Mouse (Mus musculus) monocyte, adult 2 months (primary cell): ENCODE results near the gene Car4.

ENCODE experiments used
- DNase-seq, 2 experiments: peaks; one replicate each; pipeline ENCODE4 v3.0.0; 2022; ENCODE audit warnings: low spot score in 2 of 2, low read depth in 1 of 2

Gene Car4

DNA sequence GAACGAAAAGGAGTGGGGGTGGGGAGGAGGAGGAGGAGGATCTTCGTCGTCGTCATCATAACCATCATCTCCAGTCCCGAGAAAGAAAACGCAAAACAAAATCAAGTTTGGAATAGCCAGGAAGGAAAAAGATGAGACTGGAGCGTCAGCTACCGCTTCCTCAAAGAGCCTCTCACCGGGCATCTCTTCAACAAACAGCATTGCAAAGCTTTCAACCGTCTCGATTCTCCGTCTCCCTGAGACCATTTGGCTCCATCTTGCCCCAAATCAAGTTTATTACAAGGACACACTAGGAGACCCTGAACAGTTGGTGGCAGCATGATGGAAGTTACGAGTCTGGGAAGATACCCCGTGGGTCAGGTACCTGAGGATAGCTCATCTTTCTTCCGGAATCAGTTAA lies 415 bp upstream of the Car4 start:
- no peak for DNase-seq

DNA sequence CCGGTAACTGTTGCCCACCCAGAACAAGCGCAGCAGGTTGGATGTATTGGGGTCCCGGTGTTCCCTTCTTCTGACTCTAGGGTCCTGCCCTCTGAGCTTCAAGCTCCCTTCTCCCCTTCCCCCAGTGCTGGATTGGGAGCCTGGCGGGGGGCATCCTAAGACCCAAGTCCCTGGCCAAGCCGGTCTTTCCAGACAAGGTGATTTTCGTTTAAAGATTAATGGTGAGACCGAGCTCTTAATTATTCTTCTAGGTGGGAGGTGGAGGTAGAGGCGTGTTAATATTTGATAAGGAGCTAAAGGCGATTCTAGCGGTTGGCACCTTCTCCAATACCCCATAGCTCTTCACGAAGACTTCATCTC lies 665 bp downstream of the Car4 start:
- DNase-seq = no peak

DNA sequence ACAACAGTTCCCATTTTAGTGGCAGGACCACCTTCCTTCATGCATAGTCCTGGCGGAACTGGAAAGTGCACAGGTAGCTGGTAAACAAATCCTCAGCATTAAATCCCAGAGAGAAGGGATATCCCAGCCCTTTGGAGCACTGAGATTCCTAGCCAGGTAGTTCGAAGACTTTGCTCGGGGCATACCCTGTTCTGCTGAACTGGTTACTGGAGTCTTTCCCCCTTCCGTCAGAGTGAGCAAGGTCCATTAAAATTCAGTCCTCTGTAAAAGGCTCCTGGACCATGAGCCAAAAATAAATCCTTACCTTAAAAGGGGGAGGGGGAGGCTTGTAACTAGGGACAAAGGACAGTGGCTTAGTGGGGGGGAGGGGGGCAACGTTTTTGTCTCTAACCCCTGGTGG lies 1.6 kb downstream of the Car4 start:
- DNase-seq = no peak

DNA sequence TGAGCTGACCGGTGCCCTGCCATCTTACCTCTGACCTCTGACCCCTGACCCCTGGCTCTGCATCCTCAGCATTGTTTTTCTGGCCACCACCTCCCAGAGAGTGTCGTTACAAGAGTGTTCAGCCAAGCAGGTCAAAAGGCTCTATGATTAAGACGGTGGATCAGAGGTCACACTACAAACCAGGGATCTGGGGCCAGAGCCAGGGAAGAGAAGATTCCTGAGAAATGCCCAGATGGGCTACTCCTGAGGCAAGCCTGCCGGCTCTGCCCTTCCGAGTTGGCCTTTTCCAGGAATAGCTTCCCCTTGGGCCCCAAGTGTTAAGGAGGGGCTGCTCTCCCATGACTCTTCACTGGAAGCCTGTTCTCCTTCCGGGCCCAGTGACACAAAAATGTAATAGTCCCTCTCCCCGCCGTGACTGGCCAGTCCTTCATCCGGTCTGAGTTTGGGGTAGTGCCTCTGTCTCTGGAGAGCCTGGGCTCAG lies 2.2 kb downstream of the Car4 start:
- DNase-seq = no peak

- DNase-seq = no peak
These were observed 2.7 kb downstream of the Car4 start for GRCm38 (mm10) chr11:84960291-84960690.

- no peak for DNase-seq
These were observed 3.2 kb downstream of the Car4 start for GRCm38 (mm10) chr11:84960780-84961179.

- no peak for DNase-seq
These were observed 4.0 kb downstream of the Car4 start for GRCm38 (mm10) chr11:84961571-84961970.

DNA sequence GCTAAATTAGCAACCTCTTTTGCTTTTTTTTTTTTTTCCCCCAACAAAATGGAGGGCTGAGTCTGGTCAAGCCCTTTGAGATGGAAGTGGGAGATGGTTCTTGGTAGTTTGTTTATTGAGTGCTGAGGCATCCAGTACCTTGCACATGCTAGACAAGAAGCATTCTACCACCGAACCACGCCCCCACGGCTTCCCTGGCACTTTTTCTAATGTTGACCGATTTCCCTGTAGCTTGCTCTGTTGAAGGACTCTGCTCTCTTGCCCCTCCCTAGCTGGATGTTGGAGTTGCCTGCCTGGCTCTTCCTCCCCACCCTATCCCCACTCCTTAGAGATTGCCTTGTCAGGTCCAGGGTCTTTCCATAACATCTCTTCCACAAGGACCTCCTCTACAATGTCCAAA lies 5.0 kb downstream of the Car4 start:
- DNase-seq = no peak

DNA sequence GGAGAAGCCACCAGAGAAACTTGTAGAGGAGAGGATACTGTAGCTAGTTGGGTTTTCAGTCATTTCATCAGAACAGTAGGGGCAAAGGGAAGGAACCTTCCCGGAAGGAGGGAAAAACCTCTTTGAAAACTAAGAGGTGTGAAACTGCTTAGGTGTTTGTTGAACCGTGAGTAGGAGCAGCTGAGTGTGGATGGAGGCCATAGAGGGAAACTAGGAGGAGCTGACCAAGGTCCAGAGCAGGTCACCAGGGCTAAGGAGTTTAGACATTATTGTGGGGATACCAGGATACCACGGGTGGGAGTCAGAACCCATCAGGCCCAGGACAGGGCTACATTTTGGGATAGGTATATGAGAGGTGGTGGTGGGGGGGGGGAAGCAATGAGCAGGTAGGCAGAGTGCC lies 6.0 kb downstream of the Car4 start:
- no peak for DNase-seq

DNA sequence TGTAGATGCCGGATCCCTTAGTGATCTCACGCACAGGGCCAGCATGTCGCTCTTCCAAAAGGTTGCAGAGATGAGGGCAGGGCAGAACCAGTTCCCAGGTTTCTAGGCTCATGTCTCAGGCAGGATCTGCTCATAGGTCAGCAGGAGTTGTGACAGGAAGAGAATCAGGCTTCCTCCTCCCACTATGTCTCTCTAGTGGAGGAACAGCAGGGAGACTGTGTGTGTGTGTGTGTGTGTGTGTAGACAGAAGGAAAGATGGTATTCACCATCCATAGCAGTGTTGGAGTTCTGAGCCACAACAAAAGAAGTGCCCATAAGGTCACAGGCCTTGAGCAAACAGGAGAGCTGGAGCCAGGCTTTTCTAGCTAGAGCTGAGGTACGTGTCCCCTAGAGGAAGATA lies 9.1 kb downstream of the Car4 start:
- no peak for DNase-seq

DNA sequence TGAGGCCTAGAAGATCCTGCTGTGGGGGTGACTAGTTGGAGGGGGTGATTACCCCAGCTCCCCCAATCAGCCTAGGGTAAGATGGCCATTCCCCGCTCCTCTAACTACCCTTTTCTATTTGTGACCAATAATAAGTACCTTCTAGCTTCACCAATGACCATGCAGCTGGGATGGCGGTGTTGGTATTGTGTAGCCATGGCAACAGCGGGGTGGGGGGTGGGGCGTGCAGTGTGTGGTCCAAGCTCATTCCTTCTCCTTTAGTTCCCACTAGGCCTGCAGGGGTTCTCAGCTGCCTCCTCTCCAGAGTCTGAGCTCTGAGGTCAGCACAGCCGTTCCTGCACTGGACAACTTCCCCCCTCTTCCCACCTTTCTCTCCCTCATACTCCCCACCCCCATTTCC lies 9.5 kb downstream of the Car4 start:
- no peak for DNase-seq

- DNase-seq = no peak
These were observed 10.7 kb downstream of the Car4 start for GRCm38 (mm10) chr11:84968309-84968708.

- DNase-seq = no peak
These were observed 11.2 kb downstream of the Car4 start for GRCm38 (mm10) chr11:84968775-84969174.

- DNase-seq = no peak
These were observed 14.5 kb downstream of the Car4 start for GRCm38 (mm10) chr11:84972067-84972466.

- no peak for DNase-seq
These were observed 16.1 kb downstream of the Car4 start for GRCm38 (mm10) chr11:84973661-84974060.

DNA sequence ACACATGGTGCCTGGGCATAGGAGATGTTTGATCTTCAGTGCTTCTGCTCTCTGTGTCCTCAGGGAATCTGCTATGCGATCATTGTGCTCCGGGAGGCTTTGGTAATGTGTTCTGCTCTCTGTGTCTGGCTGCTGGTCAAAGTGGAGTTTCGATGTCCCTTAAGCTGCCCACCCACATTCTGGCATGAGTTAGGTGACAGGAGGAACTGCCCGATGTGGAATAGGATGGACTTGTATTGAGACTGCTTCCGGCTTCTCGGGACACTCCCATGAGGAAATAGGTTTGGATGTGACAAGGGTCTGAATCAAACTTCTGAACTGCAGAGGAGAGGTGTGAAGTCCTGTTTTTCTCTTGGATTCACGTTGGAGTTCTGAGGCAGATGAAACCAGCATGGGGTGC lies 17.0 kb downstream of the Car4 start:
- no peak for DNase-seq

DNA sequence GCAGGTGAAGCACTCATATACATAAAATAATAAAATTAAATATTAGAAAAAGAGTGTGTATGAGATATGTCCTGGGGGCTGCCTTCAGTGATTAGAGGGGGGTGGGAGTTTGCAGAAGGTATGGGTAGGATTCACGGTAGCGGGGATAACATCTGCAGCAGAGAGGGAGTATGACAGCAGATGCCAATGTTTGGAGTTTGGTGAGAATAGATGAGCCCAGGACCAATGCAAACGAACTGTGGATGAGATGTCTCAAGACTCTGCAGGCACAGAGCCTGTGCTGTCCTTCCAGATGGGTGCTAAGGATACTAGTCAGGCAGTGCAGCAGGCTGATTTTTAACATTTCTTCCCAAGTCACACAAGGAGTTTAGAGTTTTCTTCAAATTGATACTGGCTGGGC lies 19.1 kb downstream of the Car4 start:
- DNase-seq = no peak

DNA sequence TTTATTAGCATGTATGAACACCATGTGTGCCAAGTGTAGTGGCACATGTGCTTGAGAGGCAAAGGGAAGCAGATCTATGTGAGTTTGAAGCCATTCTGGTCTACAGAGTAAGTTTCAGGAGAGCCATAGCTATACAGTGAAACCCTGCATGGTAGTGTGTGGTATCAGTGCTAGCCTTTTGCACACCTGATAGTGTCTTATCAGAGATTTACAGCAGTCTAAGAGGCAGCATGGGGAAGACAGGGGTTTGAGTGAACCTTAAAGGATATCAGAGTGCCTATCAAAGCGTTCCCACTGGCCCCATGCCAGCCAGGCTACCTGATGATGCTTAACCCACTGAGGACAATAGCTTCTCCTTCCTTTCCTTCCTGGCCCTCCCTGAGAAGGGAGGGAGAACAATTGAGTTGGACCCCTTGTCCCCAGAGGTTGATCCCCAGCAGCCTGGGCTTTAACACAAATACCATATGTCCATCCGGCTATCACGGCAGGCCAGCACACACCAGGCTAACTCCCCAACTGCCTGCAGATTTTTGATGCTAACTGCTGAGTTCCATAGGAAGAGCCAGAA lies 19.9 kb downstream of the Car4 start:
- DNase-seq = no peak

- no peak for DNase-seq
These were observed 20.5 kb downstream of the Car4 start for GRCm38 (mm10) chr11:84978113-84978512.

DNA sequence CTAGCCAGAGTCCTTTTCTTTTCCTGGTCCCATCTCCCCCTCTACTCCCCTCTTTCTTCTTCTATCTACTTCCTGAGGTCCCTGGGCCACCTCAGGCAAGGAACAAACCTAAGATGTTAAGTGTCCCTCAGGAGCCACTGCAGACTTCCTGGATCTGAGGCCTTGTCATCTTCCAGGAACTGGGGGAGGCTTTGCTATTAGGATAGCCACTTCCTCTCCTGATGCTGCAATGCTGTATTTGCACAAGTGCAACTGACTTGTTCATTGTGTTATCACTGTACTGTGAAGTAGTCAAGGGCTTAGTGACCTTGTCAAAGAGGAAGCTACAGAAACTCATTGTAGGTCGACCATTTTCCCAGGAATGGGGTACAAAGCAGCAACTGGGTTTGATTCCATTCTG lies 21.8 kb downstream of the Car4 start:
- no peak for DNase-seq

GRCm38 (mm10) chr11:84980697-84981096 lies 23.1 kb downstream of the Car4 start:
- DNase-seq = no peak

DNA sequence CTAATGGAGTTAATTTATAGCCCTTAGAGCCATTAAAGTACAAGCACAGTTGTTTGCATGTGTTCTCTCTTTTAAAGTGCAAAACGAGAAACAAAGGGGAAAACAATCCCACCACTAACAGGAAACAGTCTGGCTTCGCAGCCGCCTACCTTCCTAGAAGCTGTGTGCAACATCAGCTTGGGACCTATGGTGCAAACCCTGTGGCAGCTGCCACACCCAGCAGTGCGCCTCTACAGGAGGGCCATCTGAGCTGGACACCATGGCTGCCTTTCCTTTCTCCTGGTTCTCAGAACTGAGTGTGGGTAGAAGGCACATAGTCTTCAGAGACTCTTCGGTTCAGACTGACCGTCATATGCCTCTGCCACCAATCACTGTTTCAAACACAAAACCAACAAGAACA lies 27.8 kb downstream of the Car4 start:
- DNase-seq = no peak

- no peak for DNase-seq
These were observed 30.8 kb downstream of the Car4 start for GRCm38 (mm10) chr11:84988341-84988919.
